Mouse (Mus musculus): Measurements from ENCODE around the gene Prdm2. TPM values are rescaled to one million over a fixed set of nuclear protein-coding genes. Genes with fewer than 3 reads are reported as not detected.

Prdm2 gene
- polyA plus RNA-seq, 1 experiment from 2014 or later: 19.0 TPM

DNA sequence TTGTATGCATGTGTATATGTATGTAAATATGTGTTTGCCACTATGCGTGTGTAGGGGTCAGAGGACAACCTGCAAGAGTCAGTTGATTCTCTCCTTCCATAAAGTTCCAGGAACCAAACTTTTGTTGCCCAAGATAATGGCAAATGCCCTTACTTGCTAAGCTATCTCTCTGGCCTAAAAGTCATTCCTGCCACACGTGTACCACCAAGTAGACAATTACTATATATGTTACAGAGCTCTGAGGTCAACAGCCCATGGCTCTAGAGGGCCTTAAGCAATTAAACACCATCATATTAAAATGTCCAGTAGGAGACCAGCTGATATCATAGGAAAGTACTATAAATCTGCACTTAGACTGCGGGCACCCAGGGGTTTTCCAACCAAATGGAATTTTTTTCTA is 10.1 kb downstream of the Prdm2 start:
- WGBS: 76% methylated on average over 3 of the region's 3 CpGs
- Histone ChIP-seq H3K9ac (no peak overlapping the region), H3K4me2 (replicated peaks) (no peak overlapping the region), H3K4me3 (no peak overlapping the region), H3K4me1 (no peaks in the 10 kb centered on the region), H3K27me3 (replicated peaks) (no peaks in the 10 kb centered on the region), H3K27ac (no peak overlapping the region), H3K9me3 (no peaks in the 10 kb centered on the region), H3K36me3 (no peaks in the 10 kb centered on the region)
- ATAC-seq (ENCODE audit: low FRiP score, low read depth): no peak

DNA sequence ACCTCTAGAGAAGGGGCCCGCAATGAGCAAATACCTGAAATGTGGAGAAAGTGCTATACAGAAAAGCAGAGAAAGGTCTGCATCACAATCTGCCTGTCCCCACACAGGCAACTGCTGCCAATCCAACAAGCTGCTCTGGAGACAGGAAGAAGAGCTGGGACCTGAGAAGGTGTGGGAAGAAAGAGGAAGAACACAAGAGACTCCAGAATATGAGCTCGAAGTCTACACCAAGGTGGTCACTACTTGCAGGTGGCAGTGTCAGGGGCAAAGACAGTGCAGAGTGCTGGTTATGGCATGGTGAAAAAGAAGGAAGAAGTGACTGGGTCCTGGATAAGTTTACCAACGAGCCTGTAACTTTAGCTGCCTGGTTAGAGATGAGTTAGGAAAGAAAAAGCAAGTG is 14.4 kb downstream of the Prdm2 start:
- H3K27me3 ChIP-seq (replicated peaks): no peaks in the 10 kb centered on the region
- H3K9me3 ChIP-seq: no peaks in the 10 kb centered on the region
- H3K4me1 ChIP-seq: no peaks in the 10 kb centered on the region; the same call in 1 of the 2 replicates
- no peak overlapping the region for H3K27ac ChIP-seq
- 84% methylated on average over 3 of the region's 3 CpGs for WGBS
- H3K36me3 ChIP-seq: no peaks in the 10 kb centered on the region
- no peak overlapping the region for H3K9ac ChIP-seq
- no peak for ATAC-seq (ENCODE audit: low FRiP score, low read depth)
- H3K4me2 ChIP-seq (replicated peaks): no peak overlapping the region
- no peak overlapping the region for H3K4me3 ChIP-seq

DNA sequence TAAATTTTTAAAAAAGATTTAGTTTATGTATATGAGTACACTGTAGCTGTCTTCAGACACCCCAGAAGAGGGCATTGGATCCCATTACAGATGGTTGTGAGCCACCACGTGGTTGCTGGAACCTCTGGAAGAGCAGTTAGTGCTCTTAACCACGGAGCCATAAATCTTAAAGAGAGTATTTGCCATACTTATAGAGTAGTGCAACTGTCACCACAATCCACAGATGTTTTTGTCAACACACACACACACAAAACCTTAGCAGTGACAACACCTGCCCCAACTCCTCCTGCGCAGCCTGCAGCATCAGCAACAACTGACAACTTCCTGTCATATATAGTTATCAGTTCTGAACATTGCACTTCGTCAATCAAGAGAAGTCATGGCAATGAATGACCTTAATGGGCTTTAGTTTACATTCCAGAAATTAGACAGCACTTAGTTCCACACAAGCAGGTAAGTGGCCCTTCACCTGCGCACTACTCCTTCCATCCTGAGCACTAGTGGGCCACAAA is 14.9 kb downstream of the Prdm2 start:
- Histone ChIP-seq H3K27me3 (replicated peaks) (no peaks in the 10 kb centered on the region), H3K27ac (no peak overlapping the region), H3K4me1 (no peaks in the 10 kb centered on the region; the same call in 1 of the 2 replicates), H3K9ac (no peak overlapping the region), H3K4me2 (replicated peaks) (no peak overlapping the region), H3K4me3 (no peak overlapping the region), H3K9me3 (no peaks in the 10 kb centered on the region), H3K36me3 (no peaks in the 10 kb centered on the region)
- no peak for ATAC-seq (ENCODE audit: low FRiP score, low read depth)
- 85% methylated on average over 5 of the region's 5 CpGs for WGBS

DNA sequence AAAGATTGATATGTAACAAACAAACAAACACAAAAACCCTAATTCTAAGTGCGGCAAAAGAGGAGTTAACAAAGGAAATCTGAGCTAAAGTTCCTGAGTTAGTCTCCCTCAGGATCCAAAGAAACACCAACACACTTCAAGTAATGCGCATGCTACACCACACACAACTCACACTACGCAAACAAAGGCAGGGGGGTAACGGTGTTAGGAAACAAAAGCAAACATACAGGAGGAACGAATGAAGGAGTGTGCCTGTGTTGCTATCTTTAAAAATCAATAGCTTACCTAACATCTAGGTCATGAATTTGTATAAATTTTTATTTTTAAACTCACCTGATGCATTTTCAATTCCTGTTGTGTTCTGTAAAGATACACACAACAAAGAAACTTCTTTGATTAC is 18.5 kb downstream of the Prdm2 start:
- no peak overlapping the region for H3K4me3 ChIP-seq
- no peak overlapping the region for H3K9ac ChIP-seq
- H3K36me3 ChIP-seq: no peaks in the 10 kb centered on the region
- H3K4me2 ChIP-seq (replicated peaks): no peak overlapping the region
- peaks cover 5% of the 10 kb centered on the region; the same call in 1 of the 2 replicates for H3K4me1 ChIP-seq
- H3K9me3 ChIP-seq: no peaks in the 10 kb centered on the region
- no peak overlapping the region for H3K27ac ChIP-seq
- H3K27me3 ChIP-seq (replicated peaks): no peaks in the 10 kb centered on the region
- WGBS: 87% methylated on average over 5 of the region's 5 CpGs
- no peak for ATAC-seq (ENCODE audit: low FRiP score, low read depth)

DNA sequence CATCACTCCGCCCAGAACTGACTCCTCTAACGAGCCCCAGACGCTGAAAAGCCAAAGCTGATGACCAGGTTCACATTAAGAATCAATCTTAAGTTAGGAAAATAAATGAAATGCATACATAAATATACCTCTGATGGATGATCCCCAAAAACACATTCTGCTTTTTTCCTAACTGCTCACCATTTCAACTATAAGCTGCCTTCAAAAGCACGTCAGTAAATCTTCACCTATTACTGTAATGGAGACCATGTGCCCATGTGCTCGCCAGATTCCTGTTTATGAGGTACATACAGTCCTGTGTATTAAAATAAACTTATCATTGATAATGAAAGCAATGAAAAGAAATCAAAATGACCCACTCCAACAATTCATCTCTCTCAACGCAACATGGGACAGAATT is 19.6 kb downstream of the Prdm2 start:
- WGBS: 77% methylated on average over 6 of the region's 6 CpGs
- H3K27ac ChIP-seq: no peak overlapping the region

DNA sequence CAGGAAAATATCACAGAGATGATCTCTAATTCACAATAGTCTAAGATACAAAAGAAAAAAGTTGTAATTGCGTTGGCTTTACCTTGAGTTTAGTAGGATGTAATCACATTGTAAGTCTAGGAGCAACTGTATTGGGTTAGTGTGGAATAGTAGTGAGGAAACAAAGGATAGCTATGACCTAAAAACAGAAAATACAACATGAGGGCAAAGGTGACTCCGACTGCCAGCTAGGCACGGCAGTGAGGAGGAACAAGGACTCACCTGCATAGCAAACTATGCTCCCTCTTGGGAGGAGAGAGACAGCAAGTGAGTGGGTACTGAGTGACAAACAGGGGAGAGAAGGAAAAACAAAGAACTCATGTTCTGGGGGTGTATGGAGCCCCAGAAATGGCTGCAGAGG is 21.0 kb downstream of the Prdm2 start:
- H3K27me3 ChIP-seq (replicated peaks): no peaks in the 10 kb centered on the region
- no peak overlapping the region for H3K27ac ChIP-seq
- H3K9ac ChIP-seq: no peak overlapping the region
- WGBS: 87% methylated on average over 3 of the region's 3 CpGs
- H3K4me1 ChIP-seq: peaks cover 5% of the 10 kb centered on the region
- ATAC-seq (ENCODE audit: low FRiP score, low read depth): no peak
- H3K36me3 ChIP-seq: no peaks in the 10 kb centered on the region
- no peak overlapping the region for H3K4me2 ChIP-seq (replicated peaks)
- no peaks in the 10 kb centered on the region for H3K9me3 ChIP-seq
- no peak overlapping the region for H3K4me3 ChIP-seq

More for the DNA sequence above, 19.6 kb downstream of the Prdm2 start:
- Histone ChIP-seq H3K36me3 (no peaks in the 10 kb centered on the region), H3K4me3 (no peak overlapping the region), H3K9me3 (no peaks in the 10 kb centered on the region), H3K9ac (no peak overlapping the region), H3K4me1 (peaks cover 5% of the 10 kb centered on the region), H3K27me3 (replicated peaks) (no peaks in the 10 kb centered on the region), H3K4me2 (replicated peaks) (no peak overlapping the region)
- no peak for ATAC-seq (ENCODE audit: low FRiP score, low read depth)

DNA sequence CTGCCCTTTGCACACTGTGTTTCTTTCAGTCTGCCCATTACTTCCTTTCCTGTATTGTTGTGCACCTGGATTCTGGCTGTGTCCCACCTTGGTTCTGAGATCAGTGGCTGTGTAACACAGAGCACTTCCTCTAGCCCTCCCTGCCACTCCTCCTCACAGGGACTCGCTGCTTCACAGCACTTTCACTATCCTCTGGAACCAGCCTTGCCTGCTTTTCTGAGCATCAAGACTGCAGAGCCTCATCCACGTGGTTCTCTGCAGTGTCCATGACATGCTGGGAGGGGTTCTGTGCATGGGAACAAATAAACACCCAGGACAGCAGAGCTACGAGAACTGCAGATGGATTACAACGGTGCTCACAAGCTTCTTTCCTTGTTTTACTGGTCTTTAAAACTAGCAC is 22.1 kb downstream of the Prdm2 start:
- Histone ChIP-seq H3K4me3 (no peak overlapping the region), H3K27me3 (replicated peaks) (no peaks in the 10 kb centered on the region), H3K36me3 (no peaks in the 10 kb centered on the region), H3K27ac (no peak overlapping the region), H3K9ac (0 out of 2 replicates have a peak overlapping the region, but pooled peaks have one; percentile 29), H3K4me1 (peaks cover 5% of the 10 kb centered on the region), H3K4me2 (replicated peaks) (no peak overlapping the region), H3K9me3 (no peaks in the 10 kb centered on the region)
- 51% methylated on average over 4 of the region's 4 CpGs for WGBS
- no peak for ATAC-seq (ENCODE audit: low FRiP score, low read depth)

DNA sequence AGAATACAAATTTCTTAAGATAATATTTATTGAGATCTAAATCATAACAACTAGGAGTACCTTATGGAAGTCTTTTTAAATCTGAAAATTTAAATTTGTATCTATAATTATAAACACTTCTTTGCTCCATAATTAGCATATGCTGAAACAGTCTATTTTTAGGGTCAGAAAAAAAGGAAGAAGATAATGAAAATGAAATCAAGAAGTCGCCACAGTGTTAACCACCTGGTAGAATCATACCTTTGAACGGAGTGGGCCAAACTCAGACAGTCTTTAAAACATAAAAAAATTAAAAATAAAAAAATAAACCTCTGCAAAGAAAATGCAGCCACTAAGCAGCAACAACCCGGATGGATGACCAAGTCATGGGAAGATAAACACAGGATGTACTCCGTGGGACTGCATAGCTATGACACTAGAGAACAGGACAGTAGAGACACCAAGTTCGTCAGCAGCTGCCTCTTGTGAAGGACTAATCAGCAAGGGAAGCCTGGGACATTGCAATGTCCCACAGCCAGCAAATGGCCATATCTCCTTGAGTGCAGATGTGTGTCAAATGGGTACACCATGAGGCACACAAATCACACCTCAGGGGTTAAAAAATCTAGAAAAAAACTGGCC is 24.1 kb downstream of the Prdm2 start:
- peaks cover 5% of the 10 kb centered on the region for H3K4me1 ChIP-seq
- H3K9me3 ChIP-seq: no peaks in the 10 kb centered on the region
- H3K4me3 ChIP-seq: no peak overlapping the region
- 91% methylated on average over 5 of the region's 5 CpGs for WGBS
- no peaks in the 10 kb centered on the region for H3K36me3 ChIP-seq
- ATAC-seq (ENCODE audit: low FRiP score, low read depth): no peak
- H3K27ac ChIP-seq: no peak overlapping the region
- H3K9ac ChIP-seq: no peak overlapping the region
- no peak overlapping the region for H3K4me2 ChIP-seq (replicated peaks)
- no peaks in the 10 kb centered on the region for H3K27me3 ChIP-seq (replicated peaks)

DNA sequence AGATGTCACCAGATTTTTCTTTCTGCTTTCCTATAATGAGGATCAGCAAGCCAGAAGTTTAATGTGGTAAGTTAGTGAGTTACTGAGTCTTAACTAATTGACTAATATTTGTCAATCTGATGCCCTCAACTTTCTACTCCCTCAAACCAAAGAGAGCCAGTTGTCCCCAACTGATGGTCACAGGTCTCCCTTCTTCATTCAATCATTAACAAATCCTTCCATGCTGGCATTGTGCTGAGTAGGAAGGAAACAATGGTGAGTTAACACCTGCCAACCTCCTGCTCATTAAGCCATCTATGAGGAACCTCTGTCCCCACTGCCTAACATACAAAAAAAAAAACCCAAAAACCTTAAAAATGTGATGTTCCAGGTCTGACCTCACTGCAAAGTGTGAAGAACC is 26.7 kb downstream of the Prdm2 start:
- Histone ChIP-seq H3K27me3 (replicated peaks) (no peaks in the 10 kb centered on the region), H3K4me1 (peaks cover 1% of the 10 kb centered on the region; the same call in 1 of the 2 replicates), H3K27ac (no peak overlapping the region), H3K4me2 (replicated peaks) (no peak overlapping the region), H3K9ac (no peak overlapping the region), H3K4me3 (no peak overlapping the region), H3K36me3 (0 out of 2 replicates have a peak, but pooled peaks cover under 1% of the 10 kb centered on the region), H3K9me3 (no peaks in the 10 kb centered on the region)
- no peak for ATAC-seq (ENCODE audit: low FRiP score, low read depth)

DNA sequence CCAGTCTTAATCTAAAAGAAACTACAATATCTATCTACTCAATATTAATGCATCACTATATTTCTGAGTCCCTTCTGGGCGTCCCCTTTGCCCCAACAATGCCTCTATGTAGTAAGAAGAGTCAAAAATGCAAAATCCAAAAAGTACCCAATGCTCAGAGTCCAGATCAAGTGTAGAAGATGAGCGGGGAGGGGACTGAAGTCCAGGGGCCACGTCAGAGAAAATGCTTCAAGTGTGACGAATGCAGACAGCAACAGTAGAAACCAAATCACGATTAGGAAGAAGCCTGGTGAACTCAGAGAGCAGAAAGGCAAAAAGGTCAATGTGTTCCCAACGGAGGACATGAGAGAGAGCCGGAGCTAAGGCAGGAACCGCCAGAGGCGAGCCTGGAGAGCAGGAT is 27.3 kb downstream of the Prdm2 start:
- Histone ChIP-seq H3K4me2 (replicated peaks) (no peak overlapping the region), H3K27me3 (replicated peaks) (no peaks in the 10 kb centered on the region), H3K4me1 (no peaks in the 10 kb centered on the region; the same call in 1 of the 2 replicates), H3K9me3 (no peaks in the 10 kb centered on the region), H3K4me3 (no peak overlapping the region), H3K9ac (no peak overlapping the region), H3K36me3 (peaks cover 7% of the 10 kb centered on the region; the same call in 1 of the 2 replicates), H3K27ac (no peak overlapping the region)
- ATAC-seq (ENCODE audit: low FRiP score, low read depth): no peak
- WGBS: 86% methylated on average over 9 of the region's 9 CpGs

DNA sequence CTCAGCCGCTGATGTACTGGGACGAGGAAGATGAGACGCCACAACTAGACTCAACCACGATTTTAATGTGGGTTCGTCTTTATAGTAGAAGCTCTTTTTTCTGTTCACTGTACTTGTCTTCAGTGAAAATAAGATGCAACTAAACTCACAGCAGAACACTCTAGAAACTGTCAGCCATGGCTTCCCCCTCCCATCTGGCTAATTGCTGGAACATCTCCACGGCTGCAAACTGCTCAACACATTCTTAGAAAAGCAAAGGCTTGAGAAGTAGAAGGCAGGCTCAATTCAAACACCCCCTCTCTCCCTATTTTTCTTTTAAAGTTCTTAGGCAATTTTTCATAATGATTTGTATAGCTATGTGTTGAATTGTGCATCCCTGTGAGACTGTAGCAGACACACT is 29.7 kb downstream of the Prdm2 start:
- H3K4me3 ChIP-seq: no peak overlapping the region
- H3K27me3 ChIP-seq (replicated peaks): no peaks in the 10 kb centered on the region
- no peak overlapping the region for H3K27ac ChIP-seq
- no peaks in the 10 kb centered on the region for H3K9me3 ChIP-seq
- H3K4me1 ChIP-seq: no peaks in the 10 kb centered on the region
- H3K9ac ChIP-seq: no peak overlapping the region
- 89% methylated on average over 6 of the region's 6 CpGs for WGBS
- H3K36me3 ChIP-seq: peaks cover 17% of the 10 kb centered on the region
- H3K4me2 ChIP-seq (replicated peaks): no peak overlapping the region
- no peak for ATAC-seq (ENCODE audit: low FRiP score, low read depth)

DNA sequence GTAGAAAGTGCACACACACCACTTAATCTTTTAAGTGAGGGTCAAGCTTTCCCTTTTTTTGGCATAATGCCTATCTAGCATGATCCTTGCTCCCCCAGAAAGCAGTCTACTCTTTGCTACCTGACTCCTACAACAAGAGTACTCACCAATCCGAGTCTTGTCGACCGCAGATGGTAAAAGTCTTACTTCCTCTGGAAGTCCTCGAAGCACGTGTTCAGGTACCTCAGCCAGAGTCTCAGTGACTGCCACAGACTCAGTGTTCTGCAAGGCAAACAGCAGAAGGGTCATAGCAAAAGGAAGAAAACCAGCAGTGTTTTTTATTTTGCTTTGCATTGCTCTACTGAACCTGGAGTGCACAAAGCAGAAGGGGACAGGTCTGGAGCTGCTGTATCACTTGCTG is 32.1 kb downstream of the Prdm2 start:
- WGBS: 89% methylated on average over 5 of the region's 5 CpGs
- Histone ChIP-seq H3K4me2 (replicated peaks) (no peak overlapping the region), H3K27ac (no peak overlapping the region), H3K9me3 (no peaks in the 10 kb centered on the region), H3K4me1 (no peaks in the 10 kb centered on the region), H3K27me3 (replicated peaks) (no peaks in the 10 kb centered on the region), H3K4me3 (no peak overlapping the region), H3K9ac (no peak overlapping the region), H3K36me3 (peaks cover 20% of the 10 kb centered on the region)
- no peak for ATAC-seq (ENCODE audit: low FRiP score, low read depth)

DNA sequence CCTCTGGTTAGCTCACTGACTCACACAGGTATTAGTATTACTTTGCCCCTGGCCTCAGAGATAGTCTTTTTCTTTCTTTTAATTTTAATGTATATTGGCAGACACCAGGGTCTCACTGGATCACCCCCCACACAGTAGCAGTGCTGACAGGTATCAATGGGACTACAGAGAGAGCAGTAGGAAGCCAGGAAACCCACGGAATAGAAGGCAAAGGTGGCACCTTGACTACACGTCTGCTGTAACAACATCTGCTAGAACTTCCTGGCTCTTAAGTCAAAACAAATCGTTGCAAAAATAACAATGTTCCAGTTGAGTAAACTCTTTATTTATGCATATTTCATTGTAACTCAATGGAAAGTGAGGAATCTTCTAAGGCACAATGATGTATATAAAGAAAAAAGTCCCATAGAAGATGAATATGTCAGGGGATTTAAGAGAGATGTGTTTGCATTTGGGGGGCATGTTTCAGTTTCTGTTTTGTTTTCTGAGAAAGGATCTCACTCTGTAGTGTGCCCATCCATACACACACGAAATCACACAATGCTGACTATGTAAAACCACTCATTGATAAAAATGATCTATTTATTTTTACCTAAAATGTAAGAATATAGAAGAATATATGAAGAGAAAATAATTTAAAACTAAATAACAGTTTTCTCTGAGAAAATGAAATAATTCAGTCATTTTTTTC is 41.0 kb downstream of the Prdm2 start:
- H3K27me3 ChIP-seq (replicated peaks): no peaks in the 10 kb centered on the region
- no peak overlapping the region for H3K9ac ChIP-seq
- no peak overlapping the region for H3K4me2 ChIP-seq (replicated peaks)
- H3K4me3 ChIP-seq: no peak overlapping the region
- no peaks in the 10 kb centered on the region for H3K4me1 ChIP-seq
- ATAC-seq (ENCODE audit: low FRiP score, low read depth): no peak
- H3K27ac ChIP-seq: no peak overlapping the region
- H3K9me3 ChIP-seq: no peaks in the 10 kb centered on the region
- WGBS: 72% methylated on average over 4 of the region's 4 CpGs
- peaks cover 30% of the 10 kb centered on the region for H3K36me3 ChIP-seq

Measured in neural tube, embryonic 12.5 days (tissue).